Mouse (Mus musculus) ES-Bruce4 (cell line): Measurements from ENCODE around the gene Porcn. TPM values are rescaled to one million over a fixed set of nuclear protein-coding genes. Genes with fewer than 3 reads are reported as not detected.
A peak's percentile ranks its signal among the peaks of the same experiment; 100 is the strongest.

Experiments used
- H3K27ac ChIP-seq: 2 replicates; pipeline ENCODE4 v1.5.1; 2012; ENCODE audit warnings: low read length, inconsistent platforms; ENCODE audit not compliant: insufficient read depth
- H3K27me3 ChIP-seq: 2 replicates; pipeline ENCODE4 v1.6.1; 2012; ENCODE audit warnings: mild to moderate bottlenecking, low read length, inconsistent platforms; ENCODE audit not compliant: control insufficient read depth, poor library complexity, insufficient read depth, severe bottlenecking
- H3K36me3 ChIP-seq: 2 replicates; pipeline ENCODE4 v1.6.1; 2012; ENCODE audit warnings: inconsistent platforms, mild to moderate bottlenecking, low read length, moderate library complexity; ENCODE audit not compliant: control insufficient read depth, poor library complexity, insufficient read depth, severe bottlenecking
- H3K4me1 ChIP-seq: one replicate; pipeline ENCODE4 v1.8.1; 2011; ENCODE audit warnings: low read length; ENCODE audit not compliant: control insufficient read depth, insufficient read depth
- H3K4me3 ChIP-seq: 2 replicates; pipeline ENCODE4 v1.5.1; 2011; ENCODE audit warnings: low read depth, mild to moderate bottlenecking, low read length
- H3K9ac ChIP-seq: 2 replicates; pipeline ENCODE4 v1.6.1; 2012; ENCODE audit warnings: low read depth, mild to moderate bottlenecking, inconsistent platforms; ENCODE audit not compliant: poor library complexity, severe bottlenecking
- H3K9me3 ChIP-seq: replicated peaks from 2 replicates; pipeline ENCODE4 v1.6.1; 2012; ENCODE audit warnings: mild to moderate bottlenecking, low read length, inconsistent platforms; ENCODE audit not compliant: control insufficient read depth, poor library complexity, insufficient read depth, severe bottlenecking
- CTCF ChIP-seq: IDR thresholded peaks from one replicate; pipeline ENCODE4 v1.8.1; 2011; ENCODE audit warnings: low read depth, low read length
- EP300 ChIP-seq: IDR thresholded peaks from 2 replicates; pipeline ENCODE4 v1.6.1; 2011; ENCODE audit warnings: low read depth, low read length; ENCODE audit not compliant: insufficient read depth
- POLR2A ChIP-seq: IDR thresholded peaks from one replicate; pipeline ENCODE4 v1.8.1; 2011; ENCODE audit warnings: low read length; ENCODE audit not compliant: insufficient read depth
- polyA plus RNA-seq: library from polyadenylated mRNA; stranded (reverse); fragments of >200 nt; gene quantifications from 2 replicates; pipeline ENCODE4 v1.2.4, GENCODE M21; 2011; ENCODE audit warnings: low read depth; ENCODE audit not compliant: missing spikeins, insufficient read depth, insufficient read length

Gene Porcn
- polyA plus RNA-seq, 1 experiment, result 8.5 TPM

DNA sequence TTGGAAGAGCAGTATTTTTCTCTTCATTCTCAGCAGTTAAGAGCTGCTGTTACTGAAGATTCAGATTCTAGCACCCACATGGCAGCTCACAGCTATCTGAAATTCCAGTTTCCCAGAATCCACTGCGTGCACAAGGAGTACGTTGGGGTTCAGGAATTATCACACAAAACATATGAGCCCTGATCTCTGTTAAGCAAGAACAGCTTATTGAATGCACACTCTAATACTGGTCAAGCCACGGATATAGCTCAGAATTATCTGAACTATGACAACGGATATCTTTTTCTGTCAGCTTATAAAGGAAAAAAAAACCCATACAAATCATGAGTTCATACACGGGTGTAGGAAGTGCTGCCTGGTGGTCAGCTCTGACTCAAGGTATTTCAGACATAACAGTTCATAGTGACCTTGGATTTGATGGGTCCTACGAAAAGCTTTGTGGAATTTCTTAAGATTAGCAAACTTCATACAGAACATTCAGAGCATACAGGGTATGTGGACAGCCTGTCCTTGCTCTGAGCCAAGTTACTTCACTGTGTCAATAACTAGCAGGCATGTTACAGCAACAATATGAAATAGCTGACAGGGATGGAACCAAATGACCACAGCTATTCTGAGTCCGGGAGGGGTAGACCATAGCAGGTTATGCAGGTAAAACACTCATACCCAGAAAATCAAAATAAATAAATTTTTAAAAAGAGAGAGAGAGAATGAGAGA lies 5.3 kb upstream of the Porcn start:
- H3K27ac ChIP-seq, result no peak overlapping the region
- no peak overlapping the region for H3K4me3 ChIP-seq
- no peaks in the 10 kb centered on the region for H3K27me3 ChIP-seq
- no peaks in the 10 kb centered on the region for H3K4me1 ChIP-seq
- H3K36me3 ChIP-seq, result no peaks in the 10 kb centered on the region
- no peak overlapping the region for H3K9ac ChIP-seq
- H3K9me3 ChIP-seq, result no peaks in the 10 kb centered on the region
- TF ChIP-seq POLR2A (no peak), CTCF (no peak), EP300 (no peak)

DNA sequence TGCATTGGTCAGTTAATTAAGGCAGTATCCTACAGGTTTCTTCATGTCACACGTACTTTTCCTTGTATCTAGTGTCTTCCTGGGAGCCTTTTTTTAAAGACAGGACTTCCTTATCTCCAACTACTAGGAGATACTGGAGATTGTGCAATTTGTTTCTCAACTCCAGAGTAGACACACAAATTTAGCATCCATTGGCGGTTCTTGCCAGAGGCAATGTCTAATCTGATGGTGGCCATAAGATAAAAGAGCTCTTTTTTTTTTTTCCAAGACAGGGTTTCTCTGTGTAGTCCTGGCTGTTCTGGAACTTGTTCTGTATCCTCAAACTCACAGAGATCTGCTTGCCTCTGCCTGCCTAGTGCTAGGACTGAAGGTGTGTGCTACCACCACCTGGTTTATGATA lies 3.4 kb upstream of the Porcn start:
- H3K4me1 ChIP-seq, result no peaks in the 10 kb centered on the region
- H3K36me3 ChIP-seq, result no peaks in the 10 kb centered on the region
- H3K9ac ChIP-seq, result no peak overlapping the region
- TF ChIP-seq EP300, result no peak
- no peak for TF ChIP-seq POLR2A
- TF ChIP-seq CTCF, result no peak
- no peak overlapping the region for H3K4me3 ChIP-seq
- no peak overlapping the region for H3K27ac ChIP-seq
- no peaks in the 10 kb centered on the region for H3K27me3 ChIP-seq
- H3K9me3 ChIP-seq, result no peaks in the 10 kb centered on the region

DNA sequence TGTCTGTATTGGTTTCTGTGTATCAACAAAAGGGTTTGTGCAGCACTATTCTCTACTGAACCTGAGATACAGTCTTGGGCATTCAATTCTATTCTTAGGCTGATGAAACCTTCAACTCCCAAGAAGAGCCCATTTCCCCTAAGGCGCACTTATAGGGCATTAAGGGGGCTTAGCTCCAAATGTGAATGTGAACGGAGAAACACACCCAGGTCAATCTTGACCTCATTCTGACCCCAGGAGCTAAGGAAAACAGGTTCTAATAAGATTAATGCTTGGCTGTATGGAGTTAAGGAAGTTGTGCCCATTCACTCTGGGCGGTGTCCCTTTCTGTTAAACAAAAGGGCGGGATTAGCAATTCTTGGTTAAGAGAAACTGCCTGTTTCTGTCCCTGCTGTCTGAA lies 899 bp upstream of the Porcn start:
- Histone ChIP-seq H3K4me3 (no peak overlapping the region), H3K27ac (no peak overlapping the region; the same call in 1 of the 2 replicates)

DNA sequence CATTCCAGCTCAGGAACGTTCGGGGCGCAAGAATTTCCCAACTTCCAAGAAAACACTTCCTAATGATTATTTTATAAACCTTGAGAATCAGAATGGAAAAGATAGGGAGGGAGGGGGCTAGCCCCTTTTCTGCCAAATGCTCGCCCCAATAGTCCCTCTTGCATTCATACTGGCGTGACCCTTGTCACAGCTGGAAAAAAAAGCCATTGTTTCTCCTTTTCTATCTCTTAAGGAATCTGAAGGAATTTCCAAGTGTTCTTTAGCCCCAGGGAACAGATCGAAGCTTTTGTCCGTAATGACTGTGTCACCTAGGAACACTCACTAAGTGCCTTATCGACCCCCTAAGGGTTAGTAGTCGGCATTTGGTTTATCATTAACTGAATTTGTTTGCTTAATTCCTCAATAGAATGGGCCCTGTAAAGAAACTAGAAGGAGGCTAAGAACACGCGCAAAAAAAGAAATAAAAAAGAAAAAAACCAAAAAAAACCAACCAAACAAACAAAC lies 421 bp upstream of the Porcn start:
- Histone ChIP-seq H3K4me3 (peak overlapping the region; percentile 49), H3K27me3 (no peaks in the 10 kb centered on the region), H3K4me1 (no peaks in the 10 kb centered on the region), H3K9me3 (no peaks in the 10 kb centered on the region), H3K9ac (peak overlapping the region; percentile 64; the same call in 1 of the 2 replicates), H3K27ac (peak overlapping the region; percentile 88), H3K36me3 (no peaks in the 10 kb centered on the region)
- TF ChIP-seq POLR2A (no peak), EP300 (no peak), CTCF (no peak)

More for the DNA sequence above, 899 bp upstream of the Porcn start:
- Histone ChIP-seq H3K9ac (no peak overlapping the region), H3K4me1 (no peaks in the 10 kb centered on the region), H3K9me3 (no peaks in the 10 kb centered on the region), H3K36me3 (no peaks in the 10 kb centered on the region), H3K27me3 (no peaks in the 10 kb centered on the region)
- TF ChIP-seq CTCF (no peak), POLR2A (no peak), EP300 (no peak)

DNA sequence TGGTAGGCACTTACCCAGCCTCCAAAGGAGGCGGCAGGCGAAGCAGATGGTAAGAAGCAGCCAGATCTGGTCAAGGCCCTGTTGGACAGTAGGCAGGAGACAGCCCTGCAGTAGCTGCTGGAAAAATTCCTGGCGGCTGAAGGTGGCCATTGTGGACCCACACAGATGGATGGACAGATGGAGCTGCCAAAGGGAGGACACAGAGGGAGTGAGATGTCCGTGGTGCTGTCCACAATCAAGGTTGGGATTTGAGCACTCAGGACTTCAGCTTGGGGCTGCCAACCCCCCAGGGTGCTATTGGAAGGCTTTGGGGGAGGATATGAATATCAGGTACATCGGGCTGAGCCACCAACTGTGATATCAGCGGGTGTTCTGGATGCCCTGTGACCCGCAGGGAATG lies 774 bp downstream of the Porcn start:
- no peaks in the 10 kb centered on the region for H3K9me3 ChIP-seq
- TF ChIP-seq POLR2A (no peak), EP300 (no peak), CTCF (no peak)
- H3K27ac ChIP-seq, result no peak overlapping the region
- H3K9ac ChIP-seq, result peak overlapping the region; percentile 64; the same call in 1 of the 2 replicates
- H3K4me1 ChIP-seq, result no peaks in the 10 kb centered on the region
- no peaks in the 10 kb centered on the region for H3K36me3 ChIP-seq
- peak overlapping the region; percentile 86 for H3K4me3 ChIP-seq
- no peaks in the 10 kb centered on the region for H3K27me3 ChIP-seq

DNA sequence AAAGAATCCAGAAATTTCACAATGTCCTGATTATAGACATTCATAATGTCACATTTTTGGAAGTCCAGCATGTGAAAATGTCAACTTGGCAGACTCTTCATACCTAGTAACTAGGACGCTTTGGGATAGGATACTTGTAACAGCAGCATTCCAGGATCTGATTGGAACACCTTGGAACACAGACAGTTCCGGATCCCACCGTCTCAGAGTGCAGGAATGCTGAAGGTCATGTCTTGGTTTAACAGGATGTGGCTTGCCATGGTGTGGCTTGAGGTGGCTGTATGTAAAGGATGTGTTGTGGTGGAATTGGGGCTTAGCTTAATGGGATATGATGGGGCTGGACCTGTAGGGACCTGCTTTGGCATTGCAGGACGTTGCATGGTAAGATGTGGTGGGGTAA lies 1.2 kb downstream of the Porcn start:
- TF ChIP-seq POLR2A (no peak), CTCF (no peak), EP300 (no peak)
- Histone ChIP-seq H3K27ac (no peak overlapping the region), H3K36me3 (no peaks in the 10 kb centered on the region), H3K4me1 (no peaks in the 10 kb centered on the region), H3K4me3 (no peak overlapping the region), H3K27me3 (no peaks in the 10 kb centered on the region), H3K9ac (no peak overlapping the region), H3K9me3 (no peaks in the 10 kb centered on the region)
